Mouse (Mus musculus) urinary bladder, postnatal 10 days (tissue): Measurements from ENCODE around the gene Dusp1.

Source experiments
- DNase-seq: peaks from one replicate; pipeline ENCODE4 v3.0.0; 2022; ENCODE audit warnings: low spot score

The Dusp1 gene

GRCm38 (mm10) chr17:26561651-26562181 lies at the start of gene Dusp1:
Gene Dusp1 (minus strand): TSS chr17:26562128.
- DNase-seq: no peak

- no peak for DNase-seq
These were observed 49.4 kb upstream of the Dusp1 start for GRCm38 (mm10) chr17:26611328-26611727.

- DNase-seq: no peak
These were observed 47.9 kb upstream of the Dusp1 start for GRCm38 (mm10) chr17:26609820-26610219.

- no peak for DNase-seq
These were observed 46.9 kb upstream of the Dusp1 start for GRCm38 (mm10) chr17:26608877-26609276.

- no peak for DNase-seq
These were observed 46.4 kb upstream of the Dusp1 start for GRCm38 (mm10) chr17:26608348-26608747.

GRCm38 (mm10) chr17:26606516-26606915 lies 44.6 kb upstream of the Dusp1 start:
- no peak for DNase-seq

GRCm38 (mm10) chr17:26605636-26606035 lies 43.7 kb upstream of the Dusp1 start:
- DNase-seq: no peak

- DNase-seq: no peak
These were observed 41.4 kb upstream of the Dusp1 start for GRCm38 (mm10) chr17:26603311-26603710.

GRCm38 (mm10) chr17:26602371-26602885 lies 40.5 kb upstream of the Dusp1 start:
- no peak for DNase-seq

- DNase-seq: no peak
These were observed 40.0 kb upstream of the Dusp1 start for GRCm38 (mm10) chr17:26601926-26602325.

- no peak for DNase-seq
These were observed 39.6 kb upstream of the Dusp1 start for GRCm38 (mm10) chr17:26601514-26601913.

GRCm38 (mm10) chr17:26600913-26601447 lies 39.1 kb upstream of the Dusp1 start:
- no peak for DNase-seq

- DNase-seq: no peak
These were observed 36.9 kb upstream of the Dusp1 start for GRCm38 (mm10) chr17:26598845-26599244.

- DNase-seq: no peak
These were observed 35.0 kb upstream of the Dusp1 start for GRCm38 (mm10) chr17:26596856-26597481.

GRCm38 (mm10) chr17:26596168-26596658 lies 34.3 kb upstream of the Dusp1 start:
- no peak for DNase-seq

GRCm38 (mm10) chr17:26595448-26596167 lies 33.7 kb upstream of the Dusp1 start:
- DNase-seq: no peak

- no peak for DNase-seq
These were observed 33.0 kb upstream of the Dusp1 start for GRCm38 (mm10) chr17:26594958-26595357.

GRCm38 (mm10) chr17:26594171-26594570 lies 32.2 kb upstream of the Dusp1 start:
- no peak for DNase-seq

- no peak for DNase-seq
These were observed 31.3 kb upstream of the Dusp1 start for GRCm38 (mm10) chr17:26593199-26593598.

- no peak for DNase-seq
These were observed 30.6 kb upstream of the Dusp1 start for GRCm38 (mm10) chr17:26592510-26592909.

- no peak for DNase-seq
These were observed 26.1 kb upstream of the Dusp1 start for GRCm38 (mm10) chr17:26587961-26588487.

GRCm38 (mm10) chr17:26584558-26585136 lies 22.7 kb upstream of the Dusp1 start:
- DNase-seq: no peak
